Mouse (Mus musculus) forebrain, embryonic 10.5 days (tissue): ENCODE data around the gene Ube3a. TPM values are rescaled to one million over a fixed set of nuclear protein-coding genes. Genes with fewer than 3 reads are reported as not detected.

Experiments used
- DNase-seq: peaks from one replicate; pipeline ENCODE4 v3.0.0-alpha.2; 2017; ENCODE audit warnings: low spot score; ENCODE audit errors: extremely low spot score
- H3K27ac ChIP-seq: fragments of 300-500 bp; sonication (generic); 2 replicates; pipeline ENCODE4 v1.5.1; 2016; ENCODE audit warnings: mild to moderate bottlenecking
- H3K27me3 ChIP-seq: fragments of 300-500 bp; sonication (generic); 2 replicates; pipeline ENCODE4 v1.6.1; 2016; ENCODE audit warnings: mild to moderate bottlenecking; ENCODE audit not compliant: poor library complexity, severe bottlenecking
- H3K36me3 ChIP-seq: fragments of 300-500 bp; sonication (generic); replicated peaks from 2 replicates; pipeline ENCODE4 v1.6.1; 2016; ENCODE audit warnings: mild to moderate bottlenecking, moderate library complexity
- H3K4me1 ChIP-seq: fragments of 300-500 bp; sonication (generic); 2 replicates; pipeline ENCODE4 v1.6.1; 2016
- H3K4me3 ChIP-seq: fragments of 300-500 bp; sonication (generic); 2 replicates; pipeline ENCODE4 v1.5.1; 2016; ENCODE audit warnings: mild to moderate bottlenecking, moderate library complexity
- H3K9me3 ChIP-seq: fragments of 300-500 bp; sonication (generic); 2 replicates; pipeline ENCODE4 v1.6.1; 2016; ENCODE audit warnings: mild to moderate bottlenecking, moderate library complexity
- WGBS: fragments of 180-500 bp; shearing (Covaris S2); methylation state at CpG from one replicate; pipeline ENCODE4 v1.1.7; 2016; 5-methylcytosine and 5-hydroxymethylcytosine counted together
- polyA plus RNA-seq: library from polyadenylated mRNA; unstranded; fragments of >200 nt; fragmentation: Nextera tagmentation; extraction: Ambion mirVana; gene quantifications from 2 replicates; pipeline ENCODE4 v1.2.1, GENCODE M21; 2016

The Ube3a gene
- polyA plus RNA-seq, 1 experiment from 2014 or later = 105 TPM

GRCm38 (mm10) chr7:59265538-59265937 lies 37.0 kb downstream of the Ube3a start:
- H3K36me3 ChIP-seq = peaks cover 10% of the 10 kb centered on the region; the same call in 1 of the 2 replicates
- no peaks in the 10 kb centered on the region for H3K4me1 ChIP-seq
- H3K27me3 ChIP-seq = no peaks in the 10 kb centered on the region
- no peaks in the 10 kb centered on the region for H3K9me3 ChIP-seq
- no peak for DNase-seq
- 87% methylated on average over 1 of the region's 1 CpGs for WGBS
- no peak overlapping the region for H3K4me3 ChIP-seq
- no peak overlapping the region for H3K27ac ChIP-seq

- Histone ChIP-seq H3K4me1 (no peaks in the 10 kb centered on the region), H3K36me3 (peaks cover 20% of the 10 kb centered on the region), H3K27me3 (no peaks in the 10 kb centered on the region), H3K9me3 (no peaks in the 10 kb centered on the region), H3K4me3 (no peak overlapping the region), H3K27ac (no peak overlapping the region)
- WGBS = 94% methylated on average over 4 of the region's 4 CpGs
- no peak for DNase-seq
These were observed 43.2 kb downstream of the Ube3a start for GRCm38 (mm10) chr7:59271775-59272174.

- 88% methylated on average over 1 of the region's 1 CpGs for WGBS
These were observed 84.0 kb downstream of the Ube3a start for GRCm38 (mm10) chr7:59312576-59312975.

GRCm38 (mm10) chr7:59322759-59323158 lies 94.2 kb downstream of the Ube3a start:
- no peaks in the 10 kb centered on the region for H3K9me3 ChIP-seq
- H3K4me1 ChIP-seq = no peaks in the 10 kb centered on the region
- no peaks in the 10 kb centered on the region for H3K27me3 ChIP-seq
- no peak overlapping the region for H3K27ac ChIP-seq
- no peaks in the 10 kb centered on the region for H3K36me3 ChIP-seq
- no peak overlapping the region for H3K4me3 ChIP-seq
- DNase-seq = no peak
- 92% methylated on average over 1 of the region's 1 CpGs for WGBS

More at GRCm38 (mm10) chr7:59312576-59312975, 84.0 kb downstream of the Ube3a start:
- no peak overlapping the region for H3K4me3 ChIP-seq
- H3K4me1 ChIP-seq = no peaks in the 10 kb centered on the region
- no peaks in the 10 kb centered on the region for H3K27me3 ChIP-seq
- no peak overlapping the region for H3K27ac ChIP-seq
- no peak for DNase-seq
- H3K9me3 ChIP-seq = no peaks in the 10 kb centered on the region
- peaks cover 28% of the 10 kb centered on the region for H3K36me3 ChIP-seq
